Mouse (Mus musculus) layer of hippocampus, postnatal 25 days (tissue): ENCODE measurements around the gene Tmem72. TPM values are rescaled to one million over a fixed set of nuclear protein-coding genes. Genes with fewer than 3 reads are reported as not detected.

Experiments
- microRNA-seq, 2 experiments: library from miRNA; unstranded; fragments of <30 nt; microRNA quantifications; one replicate each; pipeline ENCODE4 v1.2.0; 2021
- total RNA-seq, 2 experiments: library from RNA; stranded (reverse); gene quantifications; 2 replicates each; pipeline ENCODE4 v1.2.3; 2021

The Tmem72 gene
- total RNA-seq, 2 experiments from 2014 or later = 0.21 to 0.22 TPM

Small RNAs within 50 kb of the gene (microRNA-seq; reads per million reads assigned to microRNA genes)
- gene Mir7043 = 0 reads per million in 2 experiments

Other genes starting within 250 kb of the Tmem72 start
- not detected for gene Olfr211, start 227.8 kb downstream of the Tmem72 start, total RNA-seq
- gene Olfr212, start 210.4 kb downstream of the Tmem72 start, total RNA-seq = not detected
- gene Olfr213, start 178.5 kb downstream of the Tmem72 start, total RNA-seq = not detected
- 1 to 10 TPM; 2.6 to 2.8 TPM for gene Gm5580, start 165.8 kb downstream of the Tmem72 start, total RNA-seq
- gene Olfr214, start 162.7 kb downstream of the Tmem72 start, total RNA-seq = not detected
- not detected for gene Olfr215, start 132.7 kb downstream of the Tmem72 start, total RNA-seq
- gene Zfp422, start 87.9 kb downstream of the Tmem72 start, total RNA-seq = 10 to 100 TPM; 21.9 to 24.4 TPM
- gene Depp1, start 66.3 kb downstream of the Tmem72 start, total RNA-seq = 1 to 10 TPM; 1.1 to 2.9 TPM
- 1 to 10 TPM; 2.2 to 2.8 TPM for gene Rassf4, start 43.0 kb downstream of the Tmem72 start, total RNA-seq